Mouse (Mus musculus): ENCODE measurements around the gene Bsg.

DNA sequence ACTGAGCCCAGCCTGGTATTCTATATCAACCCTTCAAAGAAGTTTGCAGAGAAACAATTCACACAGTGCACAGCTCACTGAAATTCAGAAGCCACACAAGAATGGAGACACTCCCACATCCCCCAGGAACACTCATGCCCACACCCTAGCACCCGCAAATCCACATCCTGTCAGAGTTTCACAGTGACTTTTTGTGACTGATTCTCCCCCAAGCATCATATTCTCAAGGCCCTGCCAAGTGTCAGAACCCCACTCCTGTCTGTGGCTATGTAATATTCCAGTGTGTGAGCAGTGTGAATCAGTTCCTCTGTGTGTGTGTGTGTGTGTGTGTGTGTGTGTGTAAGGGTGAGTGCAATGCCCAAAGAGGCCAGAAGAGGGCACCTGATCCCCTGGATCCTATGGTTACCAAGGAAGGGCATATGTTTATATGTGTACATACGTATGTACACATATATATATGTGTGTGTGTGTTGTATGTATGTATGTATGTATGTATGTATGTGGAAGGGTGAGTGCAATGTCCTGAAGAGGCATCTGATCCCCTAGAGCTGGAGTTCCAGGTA lies 12.2 kb upstream of the Bsg start:
- no peak for TF ChIP-seq CTCF (IDR thresholded peaks at IDR 0.05; ENCODE audit: low read depth, low read length)
- no peak for TF ChIP-seq POLR2A (IDR thresholded peaks at IDR 0.05; ENCODE audit: extremely low read depth, insufficient read depth, low read length)

Data from liver, adult 2 months (tissue).